In the genomic region with DNA sequence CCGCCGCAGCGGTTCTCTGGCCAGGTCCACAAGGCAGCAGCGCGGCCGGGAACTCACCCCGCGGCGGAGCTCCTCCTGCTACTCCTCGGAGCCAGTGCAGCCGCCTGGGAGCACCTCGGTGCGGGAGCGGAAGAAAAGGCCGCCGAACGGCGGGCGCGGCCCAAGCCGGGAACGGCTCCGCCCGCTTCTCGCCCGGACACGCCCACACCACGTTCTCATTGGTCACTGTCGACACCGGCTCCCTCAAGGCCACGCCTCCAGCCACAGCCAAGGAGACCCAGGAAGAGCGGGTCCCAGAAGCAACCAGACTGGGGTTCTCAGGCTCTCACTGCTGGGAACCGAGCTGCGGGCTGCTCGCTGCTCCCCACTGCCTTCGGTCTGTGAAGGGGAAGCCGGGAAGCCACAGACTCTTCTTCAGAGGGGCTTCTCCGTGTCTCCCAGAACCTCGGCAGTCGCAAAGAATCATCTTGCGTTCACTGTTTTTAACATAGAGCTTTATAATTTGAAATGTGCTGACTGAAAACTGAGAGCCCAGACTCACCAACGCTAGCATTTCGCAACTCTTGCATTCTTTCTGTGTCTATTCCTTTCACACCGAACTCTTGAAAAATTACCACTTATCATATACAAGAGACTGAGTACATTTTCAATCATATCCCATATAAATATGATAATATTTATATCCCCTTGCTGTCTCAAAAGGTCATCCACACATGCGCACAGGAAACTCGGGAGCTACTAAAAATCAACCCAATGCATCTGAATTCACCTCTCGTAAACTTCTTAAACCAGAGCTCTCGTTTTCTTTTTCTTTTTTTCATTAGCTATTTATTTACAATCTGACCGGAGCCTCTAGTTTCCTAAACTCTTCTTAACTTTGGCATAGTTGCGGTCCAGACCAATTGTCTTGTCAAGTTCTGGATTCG, we compare ENCODE assay signal across 8 mouse cellular contexts. TPM values are rescaled to one million over a fixed set of nuclear protein-coding genes. Genes with fewer than 3 reads are reported as not detected.
DNase-seq lines count a peak whose midpoint lies in the region; ATAC-seq lines count a peak whose summit lies in the region.

A gene (minus strand): TSS at position 170 of the 926 bp plus-strand sequence.

- H3K27me3 ChIP-seq in heart, embryonic 12.5 days (replicated peaks): no peaks in the 10 kb centered on the region; the same call in 1 of the 2 replicates
- H3K27me3 ChIP-seq in liver, embryonic 12.5 days (replicated peaks): peaks cover 9% of the 10 kb centered on the region; the same call in 1 of the 2 replicates
- H3K27me3 ChIP-seq in stomach, embryonic 15.5 days (replicated peaks): peaks cover 3% of the 10 kb centered on the region; the same call in 1 of the 2 replicates

- no peaks in the 10 kb centered on the region for H3K9me3 ChIP-seq in heart, embryonic 12.5 days (replicated peaks)
- no peaks in the 10 kb centered on the region for H3K9me3 ChIP-seq in liver, embryonic 12.5 days (replicated peaks)
- H3K9me3 ChIP-seq in stomach, embryonic 15.5 days: no peaks in the 10 kb centered on the region

- peak; percentile 95 for DNase-seq in CD4-positive helper T cell, adult 2 months (ENCODE audit: low read depth, low spot score)
- peak; percentile 87 for DNase-seq in brain, embryonic 18.5 days (ENCODE audit: low read depth, low spot score)
- DNase-seq in kidney, postnatal 10 days: peak; percentile 99
- peak; percentile 84 to 90 for DNase-seq in natural killer cell, adult 2 months (ENCODE audit: low spot score in 2 of 2)

- peak within 1 kb of the TSS; percentile 77 for H3K4me2 ChIP-seq in heart, embryonic 12.5 days
- peak within 1 kb of the TSS; percentile 93 for H3K4me2 ChIP-seq in liver, embryonic 12.5 days
- H3K4me2 ChIP-seq in stomach, embryonic 15.5 days: peak within 1 kb of the TSS; percentile 83

- H3K4me3 ChIP-seq in heart, embryonic 12.5 days: peak within 1 kb of the TSS; percentile 57
- peak within 1 kb of the TSS; percentile 83 for H3K4me3 ChIP-seq in liver, embryonic 12.5 days
- peak within 1 kb of the TSS; percentile 76 for H3K4me3 ChIP-seq in stomach, embryonic 15.5 days (replicated peaks)

- H3K9ac ChIP-seq in heart, embryonic 12.5 days: peak within 1 kb of the TSS; percentile 78
- peak within 1 kb of the TSS; percentile 85 for H3K9ac ChIP-seq in liver, embryonic 12.5 days
- peak within 1 kb of the TSS; percentile 73 for H3K9ac ChIP-seq in stomach, embryonic 15.5 days

- WGBS in heart, embryonic 12.5 days: 6% methylated on average over 50 of the region's 51 CpGs
- 4% methylated on average over 51 of the region's 51 CpGs for WGBS in liver, embryonic 12.5 days (ENCODE audit: insufficient replicate concordance)
- 6% methylated on average over 51 of the region's 51 CpGs for WGBS in stomach, embryonic 15.5 days

- peak; percentile 98 for ATAC-seq in erythroid progenitor cell, adult 5-6 weeks (replicated peaks; ENCODE audit: low FRiP score, poor library complexity, severe bottlenecking)
- ATAC-seq in heart, embryonic 12.5 days (ENCODE audit: insufficient number of reproducible peaks, low FRiP score): peak; percentile 99
- peak; percentile 98 for ATAC-seq in liver, embryonic 12.5 days
- ATAC-seq in stomach, embryonic 15.5 days (ENCODE audit: insufficient read depth, low FRiP score, low read depth): peak; percentile 99

- H3K36me3 ChIP-seq in heart, embryonic 12.5 days: no peaks in the 10 kb centered on the region
- peaks cover under 1% of the 10 kb centered on the region; the same call in 1 of the 2 replicates for H3K36me3 ChIP-seq in liver, embryonic 12.5 days
- no peaks in the 10 kb centered on the region for H3K36me3 ChIP-seq in stomach, embryonic 15.5 days

- peak within 1 kb of the TSS; percentile 59 for H3K27ac ChIP-seq in heart, embryonic 12.5 days (ENCODE audit: poor library complexity, severe bottlenecking)
- peak within 1 kb of the TSS; percentile 93 for H3K27ac ChIP-seq in liver, embryonic 12.5 days
- H3K27ac ChIP-seq in stomach, embryonic 15.5 days: peak within 1 kb of the TSS; percentile 80

- H3K4me1 ChIP-seq in heart, embryonic 12.5 days (replicated peaks): peaks cover 8% of the 10 kb centered on the region; the same call in 1 of the 2 replicates
- H3K4me1 ChIP-seq in liver, embryonic 12.5 days: peaks cover 22% of the 10 kb centered on the region
- H3K4me1 ChIP-seq in stomach, embryonic 15.5 days: 0 out of 2 replicates have a peak, but pooled peaks cover 5% of the 10 kb centered on the region

RNA-seq across cellular contexts. Expression of the gene that starts here (rescaled TPM):
- total RNA-seq in erythroid progenitor cell, adult 5-6 weeks (2015; ENCODE audit: low replicate concordance): 15.1 and 18.0 TPM in 2 replicates
- 6.3 and 15.4 TPM in 2 replicates for total RNA-seq in erythroid progenitor cell, adult 5-6 weeks (2017; ENCODE audit: low replicate concordance)
- 5.5 and 6.0 TPM in 2 replicates for polyA plus RNA-seq in heart, embryonic 12.5 days (2016; fragmentation: Nextera tagmentation; extraction: Ambion mirVana)
- polyA plus RNA-seq in liver, embryonic 12.5 days (2016; fragmentation: Nextera tagmentation; extraction: Ambion mirVana): 3.0 and 3.3 TPM in 2 replicates
- polyA plus RNA-seq in stomach, embryonic 15.5 days (2015; fragmentation: Nextera tagmentation; extraction: Ambion mirVana): 3.2 and 3.3 TPM in 2 replicates

Comparison
In these comparisons a context has a peak if more than half of its experiments do, and no peak if none do; other contexts are left out.
1. Peak in every context shown above with its lines: DNase-seq, ATAC-seq, H3K4me3 ChIP-seq and H3K27ac ChIP-seq.